9 mouse cellular contexts compared by ENCODE assay signal in genomic region chr19:44988321-44988720, GRCm38 (mm10). TPM values are rescaled to one million over a fixed set of nuclear protein-coding genes. Genes with fewer than 3 reads are reported as not detected.
DNase-seq lines count a peak whose midpoint lies in the region; ATAC-seq and TF ChIP-seq lines count a peak whose summit lies in the region.
"Had no signal": no experiment of that assay in that cellular context is flagged by ENCODE, and none has a peak within 500 bp of the region (broad histone marks: within the 10 kb centered on the region; RNA-seq: fewer than 3 reads in every experiment).

No protein-coding gene starts in this region.

- intact Hi-C loops in heart, postnatal 14 days (cut with DNase I), result no loop called here

- no peak overlapping the region for H3K27ac ChIP-seq in heart, embryonic 16.5 days (ENCODE audit: low read length)
- no peak overlapping the region for H3K27ac ChIP-seq in embryonic facial prominence, embryonic 14.5 days (replicated peaks; ENCODE audit: low read depth, low read length)
- peak overlapping the region; percentile 82; the same call in 1 of the 2 replicates for H3K27ac ChIP-seq in hindbrain, postnatal 0 days
- peak overlapping the region; percentile 74 for H3K27ac ChIP-seq in midbrain, embryonic 15.5 days

- no peak for ATAC-seq in heart, embryonic 16.5 days (replicated peaks; ENCODE audit: extremely low read depth, insufficient read depth, low FRiP score)
- ATAC-seq in embryonic facial prominence, embryonic 14.5 days (ENCODE audit: low read depth), result no peak
- ATAC-seq in hindbrain, postnatal 0 days, result no peak
- ATAC-seq in midbrain, embryonic 15.5 days (replicated peaks), result no peak
- ATAC-seq in frontal cortex, adult (ENCODE audit: low TSS enrichment), result no peak

- no peak for DNase-seq in heart, postnatal 14 days
- DNase-seq in embryonic facial prominence, embryonic 14.5 days (ENCODE audit: low spot score), result no peak
- no peak for DNase-seq in hindbrain, postnatal 0 days (ENCODE audit: low spot score)
- no peak for DNase-seq in urinary bladder, postnatal 10 days (ENCODE audit: low spot score)
- no peak for DNase-seq in spleen, postnatal 36 days (ENCODE audit: low spot score in 2 of 2)
- DNase-seq: gastrocnemius, postnatal 36 days had no signal

- no peak for TF ChIP-seq CTCF in hindbrain, postnatal 0 days (IDR thresholded peaks at IDR 0.05; ENCODE audit: low read depth)

- H3K27me3 ChIP-seq in heart, embryonic 16.5 days (ENCODE audit: control insufficient read depth, insufficient read depth, low read length), result no peaks in the 10 kb centered on the region
- H3K27me3 ChIP-seq in embryonic facial prominence, embryonic 14.5 days (replicated peaks; ENCODE audit: control insufficient read depth, insufficient read depth, low read length), result no peaks in the 10 kb centered on the region
- H3K27me3 ChIP-seq in hindbrain, postnatal 0 days (ENCODE audit: insufficient read depth, low read length), result no peaks in the 10 kb centered on the region
- H3K27me3 ChIP-seq in midbrain, embryonic 15.5 days (replicated peaks), result no peaks in the 10 kb centered on the region

- H3K9ac ChIP-seq in heart, embryonic 16.5 days (ENCODE audit: low read length), result peak overlapping the region; percentile 79; the same call in 1 of the 2 replicates
- peak overlapping the region; percentile 83 for H3K9ac ChIP-seq in embryonic facial prominence, embryonic 14.5 days (ENCODE audit: low read depth, low read length)
- H3K9ac ChIP-seq in hindbrain, postnatal 0 days (replicated peaks; ENCODE audit: low read length), result peak overlapping the region; percentile 94
- peak overlapping the region; percentile 89 for H3K9ac ChIP-seq in midbrain, embryonic 15.5 days

- H3K36me3 ChIP-seq in heart, embryonic 16.5 days (ENCODE audit: control insufficient read depth, insufficient read depth), result 0 out of 2 replicates have a peak, but pooled peaks cover 1% of the 10 kb centered on the region
- H3K36me3 ChIP-seq in embryonic facial prominence, embryonic 14.5 days (ENCODE audit: control insufficient read depth, insufficient read depth, low read length), result peaks cover 9% of the 10 kb centered on the region; the same call in 1 of the 2 replicates
- no peaks in the 10 kb centered on the region for H3K36me3 ChIP-seq in hindbrain, postnatal 0 days (ENCODE audit: insufficient read depth, low read length)
- 0 out of 2 replicates have a peak, but pooled peaks cover 6% of the 10 kb centered on the region for H3K36me3 ChIP-seq in midbrain, embryonic 15.5 days (replicated peaks)

- no peaks in the 10 kb centered on the region for H3K9me3 ChIP-seq in heart, embryonic 16.5 days (replicated peaks; ENCODE audit: control insufficient read depth, low read length)
- H3K9me3 ChIP-seq in embryonic facial prominence, embryonic 14.5 days (ENCODE audit: control insufficient read depth, low read length), result no peaks in the 10 kb centered on the region
- H3K9me3 ChIP-seq in hindbrain, postnatal 0 days (ENCODE audit: low read length), result no peaks in the 10 kb centered on the region
- no peaks in the 10 kb centered on the region for H3K9me3 ChIP-seq in midbrain, embryonic 15.5 days

- 31% methylated on average over 9 of the region's 9 CpGs for WGBS in heart, embryonic 16.5 days
- 31% methylated on average over 9 of the region's 9 CpGs for WGBS in embryonic facial prominence, embryonic 14.5 days
- WGBS in hindbrain, postnatal 0 days, result 32% methylated on average over 9 of the region's 9 CpGs
- 24% methylated on average over 9 of the region's 9 CpGs for WGBS in midbrain, embryonic 15.5 days

- peaks cover 14% of the 10 kb centered on the region for H3K4me1 ChIP-seq in heart, embryonic 16.5 days (ENCODE audit: control insufficient read depth, insufficient read depth, low read length)
- H3K4me1 ChIP-seq in embryonic facial prominence, embryonic 14.5 days (ENCODE audit: control insufficient read depth, insufficient read depth, low read length), result peaks cover 14% of the 10 kb centered on the region
- 0 out of 2 replicates have a peak, but pooled peaks cover 2% of the 10 kb centered on the region for H3K4me1 ChIP-seq in hindbrain, postnatal 0 days (ENCODE audit: insufficient read depth, low read length)
- H3K4me1 ChIP-seq in midbrain, embryonic 15.5 days, result peaks cover 27% of the 10 kb centered on the region

- peak overlapping the region; percentile 72 for H3K4me3 ChIP-seq in heart, embryonic 16.5 days (ENCODE audit: low read length)
- peak overlapping the region; percentile 75 for H3K4me3 ChIP-seq in embryonic facial prominence, embryonic 14.5 days (ENCODE audit: low read depth, low read length)
- H3K4me3 ChIP-seq in hindbrain, postnatal 0 days (ENCODE audit: low read length), result peak overlapping the region; percentile 84
- H3K4me3 ChIP-seq in midbrain, embryonic 15.5 days, result peak overlapping the region; percentile 77

- H3K4me2 ChIP-seq in heart, embryonic 16.5 days (ENCODE audit: low read depth, low read length), result peak overlapping the region; percentile 99
- H3K4me2 ChIP-seq in embryonic facial prominence, embryonic 14.5 days (ENCODE audit: low read depth, low read length), result peak overlapping the region; percentile 99
- H3K4me2 ChIP-seq in hindbrain, postnatal 0 days (ENCODE audit: low read depth, low read length), result peak overlapping the region; percentile 93
- peak overlapping the region; percentile 86 for H3K4me2 ChIP-seq in midbrain, embryonic 15.5 days

RNA-seq across cellular contexts. Expression of gene Sema4g, which starts 0.6 kb away (rescaled TPM):
- 0.79 and 0.94 TPM in 2 replicates for polyA plus RNA-seq in heart, embryonic 16.5 days (2015; fragmentation: Nextera tagmentation; extraction: Ambion mirVana)
- under 1 TPM; 0.56 to 0.72 TPM for total RNA-seq in heart, postnatal 14 days (2021)
- 2.9 and 4.3 TPM in 2 replicates for polyA plus RNA-seq in embryonic facial prominence, embryonic 14.5 days (2014; fragmentation: Nextera tagmentation; extraction: Ambion mirVana)
- total RNA-seq in hindbrain, postnatal 0 days (2014; rRNA removed), result 66.9 and 81.0 TPM in 2 replicates
- polyA plus RNA-seq in hindbrain, postnatal 0 days (2015; fragmentation: Nextera tagmentation; extraction: Ambion mirVana), result 14.2 and 15.7 TPM in 2 replicates
- 17.1 and 20.4 TPM in 2 replicates for polyA plus RNA-seq in midbrain, embryonic 15.5 days (2015; fragmentation: Nextera tagmentation; extraction: Ambion mirVana)

RNA-seq across cellular contexts. Expression of gene Twnk, which starts 17.1 kb away (rescaled TPM):
- 23.2 and 24.5 TPM in 2 replicates for polyA plus RNA-seq in heart, embryonic 16.5 days (2015; fragmentation: Nextera tagmentation; extraction: Ambion mirVana)
- 10 to 100 TPM; 21.5 to 22.0 TPM for total RNA-seq in heart, postnatal 14 days (2021)
- 10.5 and 11.2 TPM in 2 replicates for polyA plus RNA-seq in embryonic facial prominence, embryonic 14.5 days (2014; fragmentation: Nextera tagmentation; extraction: Ambion mirVana)
- 7.5 and 8.6 TPM in 2 replicates for total RNA-seq in hindbrain, postnatal 0 days (2014; rRNA removed)
- polyA plus RNA-seq in hindbrain, postnatal 0 days (2015; fragmentation: Nextera tagmentation; extraction: Ambion mirVana), result 8.2 and 8.5 TPM in 2 replicates
- polyA plus RNA-seq in midbrain, embryonic 15.5 days (2015; fragmentation: Nextera tagmentation; extraction: Ambion mirVana), result 15.9 and 17.2 TPM in 2 replicates

RNA-seq across cellular contexts. Expression of gene Mrpl43, which starts 17.9 kb away (rescaled TPM):
- polyA plus RNA-seq in heart, embryonic 16.5 days (2015; fragmentation: Nextera tagmentation; extraction: Ambion mirVana), result 64.4 and 68.6 TPM in 2 replicates
- 10 to 100 TPM; 50.3 to 53.9 TPM for total RNA-seq in heart, postnatal 14 days (2021)
- 47.4 and 49.2 TPM in 2 replicates for polyA plus RNA-seq in embryonic facial prominence, embryonic 14.5 days (2014; fragmentation: Nextera tagmentation; extraction: Ambion mirVana)
- total RNA-seq in hindbrain, postnatal 0 days (2014; rRNA removed), result 97.1 and 98.4 TPM in 2 replicates
- 109 and 115 TPM in 2 replicates for polyA plus RNA-seq in hindbrain, postnatal 0 days (2015; fragmentation: Nextera tagmentation; extraction: Ambion mirVana)
- polyA plus RNA-seq in midbrain, embryonic 15.5 days (2015; fragmentation: Nextera tagmentation; extraction: Ambion mirVana), result 86.9 and 88.0 TPM in 2 replicates

RNA-seq across cellular contexts. Expression of gene Lzts2, which starts 25.9 kb away (rescaled TPM):
- 38.0 and 45.8 TPM in 2 replicates for polyA plus RNA-seq in heart, embryonic 16.5 days (2015; fragmentation: Nextera tagmentation; extraction: Ambion mirVana)
- 10 to 100 TPM; 66.4 to 72.4 TPM for total RNA-seq in heart, postnatal 14 days (2021)
- polyA plus RNA-seq in embryonic facial prominence, embryonic 14.5 days (2014; fragmentation: Nextera tagmentation; extraction: Ambion mirVana), result 51.2 and 56.1 TPM in 2 replicates
- total RNA-seq in hindbrain, postnatal 0 days (2014; rRNA removed), result 44.1 and 44.7 TPM in 2 replicates
- polyA plus RNA-seq in hindbrain, postnatal 0 days (2015; fragmentation: Nextera tagmentation; extraction: Ambion mirVana), result 16.4 and 17.0 TPM in 2 replicates
- 25.2 and 28.6 TPM in 2 replicates for polyA plus RNA-seq in midbrain, embryonic 15.5 days (2015; fragmentation: Nextera tagmentation; extraction: Ambion mirVana)

RNA-seq across cellular contexts. Expression of gene Pdzd7, which starts 57.2 kb away (rescaled TPM):
- polyA plus RNA-seq in heart, embryonic 16.5 days (2015; fragmentation: Nextera tagmentation; extraction: Ambion mirVana), result 0.14 and 0.25 TPM in 2 replicates
- total RNA-seq in heart, postnatal 14 days (2021), result under 1 TPM in 1 of 2 experiments, not detected in 1; 0.19 TPM
- polyA plus RNA-seq in embryonic facial prominence, embryonic 14.5 days (2014; fragmentation: Nextera tagmentation; extraction: Ambion mirVana), result 0.32 and 0.67 TPM in 2 replicates
- total RNA-seq in hindbrain, postnatal 0 days (2014; rRNA removed), result 4.8 and 7.7 TPM in 2 replicates
- polyA plus RNA-seq in hindbrain, postnatal 0 days (2015; fragmentation: Nextera tagmentation; extraction: Ambion mirVana), result 1.9 and 2.5 TPM in 2 replicates
- 3.2 and 4.1 TPM in 2 replicates for polyA plus RNA-seq in midbrain, embryonic 15.5 days (2015; fragmentation: Nextera tagmentation; extraction: Ambion mirVana)

Comparison
In these comparisons a context has a peak if more than half of its experiments do, and no peak if none do; other contexts are left out.
1. H3K27ac ChIP-seq: peak in hindbrain, postnatal 0 days (single experiment) and midbrain, embryonic 15.5 days (single experiment); none in heart, embryonic 16.5 days (single experiment) and embryonic facial prominence, embryonic 14.5 days (single experiment).
2. Peak in every context shown above with its lines, with median percentiles within 50 percentile points of each other: H3K4me2 ChIP-seq, H3K4me3 ChIP-seq and H3K9ac ChIP-seq.